Mouse (Mus musculus): ENCODE data around the gene Lgals3bp. TPM values are rescaled to one million over a fixed set of nuclear protein-coding genes. Genes with fewer than 3 reads are reported as not detected.

The Lgals3bp gene
- total and polyA plus RNA-seq, 3 experiments, result 3.0 to 18.3 TPM; not detected in 1

DNA sequence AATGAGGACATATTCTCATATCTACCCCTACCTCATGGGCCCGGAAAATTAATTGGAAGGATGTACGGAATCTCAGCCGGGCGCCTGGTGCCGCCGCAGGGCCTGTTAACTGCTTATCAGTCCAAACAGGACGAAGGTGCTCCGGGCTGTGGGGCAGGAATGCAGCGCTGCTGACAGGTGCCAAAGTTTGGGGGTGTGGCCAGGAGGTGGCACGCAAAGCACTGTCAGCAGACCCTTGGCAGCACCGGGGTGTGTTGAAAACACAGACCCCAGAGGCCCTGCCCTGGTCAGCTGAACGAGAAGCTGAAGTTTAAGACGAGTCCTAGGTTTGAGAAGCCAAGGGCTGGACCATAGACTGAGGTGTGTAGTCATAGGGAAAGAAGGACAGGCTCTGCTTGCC is 40.8 kb upstream of the Lgals3bp start:
- H3K9ac ChIP-seq (ENCODE audit: control insufficient read depth, low read depth, low read length, poor library complexity, severe bottlenecking), result no peak overlapping the region
- no peaks in the 10 kb centered on the region for H3K4me1 ChIP-seq (ENCODE audit: control insufficient read depth in 1 of 2, insufficient read depth in 2 of 2, low read length in 2 of 2)
- no peaks in the 10 kb centered on the region for H3K36me3 ChIP-seq (ENCODE audit: control insufficient read depth in 1 of 2, insufficient read depth in 2 of 2, low read length in 2 of 2)
- TF ChIP-seq MYC (IDR thresholded peaks at IDR 0.05; ENCODE audit: low read depth, low read length), result no peak
- TF ChIP-seq JUND (IDR thresholded peaks at IDR 0.05; ENCODE audit: low read depth, low read length), result no peak
- no peak for TF ChIP-seq TCF12 (IDR thresholded peaks at IDR 0.05; ENCODE audit: low read depth, low read length)
- no peak for TF ChIP-seq RAD21 (IDR thresholded peaks at IDR 0.05; ENCODE audit: low read depth, low read length)
- TF ChIP-seq E2F4 (IDR thresholded peaks at IDR 0.05; ENCODE audit: borderline replicate concordance, low read depth, low read length), result no peak
- TF ChIP-seq ZC3H11A (IDR thresholded peaks at IDR 0.05; ENCODE audit: low read depth, low read length), result no peak
- TF ChIP-seq TBP (IDR thresholded peaks at IDR 0.05; ENCODE audit: low read depth, low read length), result no peak
- no peak for TF ChIP-seq CHD2 (IDR thresholded peaks at IDR 0.05; ENCODE audit: low read length)
- TF ChIP-seq TAL1 (IDR thresholded peaks at IDR 0.05; ENCODE audit: low read length), result no peak
- TF ChIP-seq BHLHE40 (IDR thresholded peaks at IDR 0.05; ENCODE audit: borderline replicate concordance, low read depth, low read length), result no peak
- TF ChIP-seq MAZ (IDR thresholded peaks at IDR 0.05; ENCODE audit: low read depth, low read length), result no peak
- no peak for TF ChIP-seq MYB (IDR thresholded peaks at IDR 0.05; ENCODE audit: low read depth, low read length)
- TF ChIP-seq ZNF384 (IDR thresholded peaks at IDR 0.05; ENCODE audit: low read depth, low read length), result no peak
- no peak for TF ChIP-seq ETS1 (IDR thresholded peaks at IDR 0.05; ENCODE audit: low read depth, low read length)
- DNase-seq (ENCODE audit: low read depth, low spot score), result no peak
- no peaks in the 10 kb centered on the region for H3K9me3 ChIP-seq (replicated peaks; ENCODE audit: insufficient read depth, low read length)
- H3K27ac ChIP-seq (ENCODE audit: control insufficient read depth, low read depth, low read length), result no peak overlapping the region
- H3K4me3 ChIP-seq (ENCODE audit: control insufficient read depth in 1 of 2, insufficient read depth in 1 of 2, low read depth in 2 of 2, low read length in 2 of 2), result no peak overlapping the region
- H3K79me2 ChIP-seq (ENCODE audit: control insufficient read depth, insufficient read depth, low read length, poor library complexity), result no peaks in the 10 kb centered on the region
- H3K27me3 ChIP-seq (ENCODE audit: control insufficient read depth in 1 of 2, insufficient read depth in 2 of 2, low read length in 2 of 2), result peaks cover 2 to 5% of the 10 kb centered on the region in 2 experiments; a peak in 3 of 4 replicates

DNA sequence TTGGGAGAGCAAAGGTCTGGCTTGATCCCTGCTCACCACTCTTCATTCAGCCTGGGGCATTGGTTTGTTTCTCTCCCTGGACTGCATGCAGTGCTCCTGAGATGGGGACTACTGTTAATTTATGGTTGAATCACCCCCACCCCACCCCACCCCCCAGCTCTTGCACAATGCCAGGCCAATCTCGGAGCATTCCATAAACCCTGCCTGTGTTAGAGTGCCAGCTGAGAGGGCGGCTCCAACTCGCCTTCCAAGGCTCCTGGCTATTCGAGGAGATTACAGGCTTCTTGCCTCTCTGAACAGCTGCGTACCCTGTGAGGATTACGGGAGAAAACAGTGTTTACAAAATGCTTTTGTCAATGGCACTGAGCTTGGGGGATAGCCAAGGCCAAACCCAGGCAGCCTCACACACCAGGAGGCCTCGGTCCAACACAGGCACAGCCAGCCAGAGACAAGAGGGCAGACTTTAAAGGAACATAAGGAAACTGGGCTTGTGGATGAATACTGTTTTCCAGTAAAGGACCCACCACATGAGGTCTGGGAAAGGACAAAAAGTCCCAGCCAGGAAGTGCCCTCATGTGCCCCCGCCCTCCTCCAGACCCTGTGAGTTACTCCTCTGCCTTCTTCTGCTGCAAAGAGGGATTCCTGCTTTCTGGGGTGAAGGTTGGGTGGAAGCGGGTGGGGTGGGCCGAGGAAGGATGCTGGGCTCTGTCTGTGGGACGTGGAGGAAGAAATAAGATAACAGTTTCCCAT is 36.9 kb upstream of the Lgals3bp start:
- Histone ChIP-seq H3K9ac (ENCODE audit: control insufficient read depth, low read depth, low read length, poor library complexity, severe bottlenecking) (no peak overlapping the region), H3K27me3 (ENCODE audit: control insufficient read depth in 1 of 2, insufficient read depth in 2 of 2, low read length in 2 of 2) (peaks cover 2 to 5% of the 10 kb centered on the region in 2 experiments; a peak in 3 of 4 replicates), H3K4me1 (ENCODE audit: control insufficient read depth in 1 of 2, insufficient read depth in 2 of 2, low read length in 2 of 2) (no peaks in the 10 kb centered on the region; a peak in 2 of 4 replicates), H3K9me3 (replicated peaks; ENCODE audit: insufficient read depth, low read length) (no peaks in the 10 kb centered on the region), H3K79me2 (ENCODE audit: control insufficient read depth, insufficient read depth, low read length, poor library complexity) (no peaks in the 10 kb centered on the region), H3K27ac (ENCODE audit: control insufficient read depth, low read depth, low read length) (no peak overlapping the region), H3K4me3 (ENCODE audit: control insufficient read depth in 1 of 2, insufficient read depth in 1 of 2, low read depth in 2 of 2, low read length in 2 of 2) (no peak overlapping the region), H3K36me3 (ENCODE audit: control insufficient read depth in 1 of 2, insufficient read depth in 2 of 2, low read length in 2 of 2) (no peaks in the 10 kb centered on the region)
- no peak for TF ChIP-seq CHD1 (IDR thresholded peaks at IDR 0.05; ENCODE audit: low read depth, low read length)
- no peak for TF ChIP-seq TAL1 (IDR thresholded peaks at IDR 0.05; ENCODE audit: low read length)
- no peak for TF ChIP-seq GATA1 (IDR thresholded peaks at IDR 0.05; ENCODE audit: low read depth, low read length)
- TF ChIP-seq ZKSCAN1 (IDR thresholded peaks at IDR 0.05; ENCODE audit: low read depth, low read length), result no peak
- no peak for TF ChIP-seq RCOR1 (IDR thresholded peaks at IDR 0.05; ENCODE audit: low read depth, low read length)
- TF ChIP-seq USF1 (IDR thresholded peaks at IDR 0.05; ENCODE audit: low read depth, low read length), result no peak
- no peak for TF ChIP-seq E2F4 (IDR thresholded peaks at IDR 0.05; ENCODE audit: borderline replicate concordance, low read depth, low read length)
- DNase-seq (ENCODE audit: low read depth, low spot score), result no peak

Data from MEL (cell line).